Comparison of ENCODE assay signal across 8 mouse cellular contexts in the genomic region with DNA sequence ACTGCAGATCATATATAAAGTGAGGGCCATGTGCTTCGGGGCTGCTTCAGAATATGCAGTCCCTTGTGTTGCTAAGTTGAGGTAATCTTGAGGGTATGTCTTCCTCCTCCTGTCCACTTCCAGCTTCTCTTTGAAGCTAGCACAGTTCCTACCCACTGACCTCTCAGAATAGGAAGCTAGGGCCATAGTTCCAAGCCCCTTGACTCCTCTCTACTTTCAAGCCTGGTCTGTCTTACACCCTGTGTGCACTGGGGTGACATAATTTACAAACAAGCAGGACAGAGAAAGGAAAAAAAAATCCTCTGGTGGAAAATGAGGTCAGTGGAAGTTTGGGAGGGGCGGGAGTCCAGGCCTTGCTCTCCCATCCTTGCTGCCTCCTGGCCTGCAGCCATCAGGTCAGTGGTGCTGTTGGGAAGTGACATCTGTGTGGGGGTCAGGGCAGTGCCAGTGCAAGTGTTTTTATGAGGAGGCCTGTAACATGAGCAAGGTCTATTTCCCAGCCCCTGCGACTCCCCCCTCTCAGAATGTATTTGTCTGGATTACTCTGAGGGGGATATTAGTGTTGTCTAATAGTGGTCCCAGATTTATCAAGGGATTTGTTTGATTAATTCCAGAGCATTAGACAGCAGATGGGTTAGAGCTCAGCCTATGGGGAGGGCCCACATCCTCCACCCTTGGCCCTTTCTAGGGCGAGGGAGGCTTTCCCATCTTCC.
DNase-seq lines count a peak whose midpoint lies in the region; ATAC-seq and TF ChIP-seq lines count a peak whose summit lies in the region.

No protein-coding gene starts in this region.

- no peaks in the 10 kb centered on the region for H3K4me1 ChIP-seq in limb, embryonic 14.5 days (ENCODE audit: control insufficient read depth, insufficient read depth, low read length)

- ATAC-seq in cerebellum, adult (ENCODE audit: insufficient number of reproducible peaks, low FRiP score, low TSS enrichment) = peak; percentile 59
- peak; percentile 67 for ATAC-seq in limb, embryonic 14.5 days (ENCODE audit: low FRiP score, low read depth)

- TF ChIP-seq POLR2A in limb, embryonic 14.5 days (IDR thresholded peaks at IDR 0.05; ENCODE audit: borderline replicate concordance, extremely low read depth, insufficient read depth, insufficient read length) = no peak

- H3K27ac ChIP-seq in limb, embryonic 14.5 days (replicated peaks; ENCODE audit: low read depth, low read length) = no peak overlapping the region

- no peak overlapping the region for H3K9ac ChIP-seq in limb, embryonic 14.5 days (ENCODE audit: low read depth, low read length, severe bottlenecking)

- no peaks in the 10 kb centered on the region for H3K27me3 ChIP-seq in limb, embryonic 14.5 days (ENCODE audit: control insufficient read depth, insufficient read depth, low read length)

- WGBS in limb, embryonic 14.5 days = 53% methylated on average over 4 of the region's 4 CpGs

- no peak overlapping the region for H3K4me2 ChIP-seq in limb, embryonic 14.5 days (replicated peaks; ENCODE audit: low read depth, low read length, severe bottlenecking)

- intact Hi-C loops in left cerebral cortex, postnatal 25 days (cut with DNase I) = no loop called here

- no peaks in the 10 kb centered on the region for H3K36me3 ChIP-seq in limb, embryonic 14.5 days (ENCODE audit: control insufficient read depth, insufficient read depth, low read length)

- no peaks in the 10 kb centered on the region for H3K9me3 ChIP-seq in limb, embryonic 14.5 days (ENCODE audit: control insufficient read depth, low read length)

- no peak overlapping the region for H3K4me3 ChIP-seq in limb, embryonic 14.5 days (replicated peaks; ENCODE audit: low read length)

- peak; percentile 16 for DNase-seq in embryo, embryonic 11 days
- no peak for DNase-seq in embryo, embryonic 9.5 days (ENCODE audit: extremely low spot score)
- DNase-seq in heart, adult 8-10 months (ENCODE audit: low spot score) = peak; percentile 22
- DNase-seq in limb, embryonic 14.5 days (ENCODE audit: low spot score) = no peak
- no peak for DNase-seq in left cerebral cortex, adult 9 months (ENCODE audit: low spot score in 2 of 2)
- no peak for DNase-seq in layer of hippocampus, adult 8-10 months (ENCODE audit: low spot score in 2 of 2)
- no peak for DNase-seq in left cerebral cortex, postnatal 25 days (ENCODE audit: low spot score in 2 of 2)

Comparison
In these comparisons a context has a peak if more than half of its experiments do, and no peak if none do; other contexts are left out.
1. DNase-seq: peak in embryo, embryonic 11 days (single experiment) and heart, adult 8-10 months (single experiment); none in embryo, embryonic 9.5 days (single experiment), limb, embryonic 14.5 days (single experiment), left cerebral cortex, adult 9 months (0 of 2), layer of hippocampus, adult 8-10 months (0 of 2) and left cerebral cortex, postnatal 25 days (0 of 2).